Mouse (Mus musculus) midbrain, postnatal 0 days (tissue): ENCODE measurements around the gene Srgap2. TPM values are rescaled to one million over a fixed set of nuclear protein-coding genes. Genes with fewer than 3 reads are reported as not detected.
A peak's percentile ranks its signal among the peaks of the same experiment; 100 is the strongest.

ENCODE experiments used
- ATAC-seq: fragments of 200-750 bp; cut with Nextera tagmentation; 2 replicates; pipeline ENCODE4 v1.8.0; 2017; ENCODE audit warnings: moderate number of reproducible peaks, mild to moderate bottlenecking, moderate TSS enrichment, moderate library complexity; ENCODE audit not compliant: low FRiP score
- DNase-seq: peaks from one replicate; pipeline ENCODE4 v3.0.0-alpha.2; 2015; ENCODE audit warnings: low spot score
- H3K27ac ChIP-seq: fragments of 300-500 bp; sonication (generic); 2 replicates; pipeline ENCODE4 v1.5.1; 2014; ENCODE audit warnings: low read depth, mild to moderate bottlenecking, low read length, mixed read lengths
- H3K27me3 ChIP-seq: fragments of 300-500 bp; sonication (generic); 2 replicates; pipeline ENCODE4 v1.6.1; 2014; ENCODE audit warnings: low read length, control low read depth, mixed read lengths; ENCODE audit not compliant: insufficient read depth
- H3K36me3 ChIP-seq: fragments of 300-500 bp; sonication (generic); 2 replicates; pipeline ENCODE4 v1.6.1; 2014; ENCODE audit warnings: low read length, control low read depth, mixed read lengths; ENCODE audit not compliant: insufficient read depth
- H3K4me1 ChIP-seq: fragments of 300-500 bp; sonication (generic); 2 replicates; pipeline ENCODE4 v1.6.1; 2014; ENCODE audit warnings: mild to moderate bottlenecking, control low read depth, antibody characterized with exemption, low read length, mixed read lengths; ENCODE audit not compliant: insufficient read depth
- H3K4me2 ChIP-seq: fragments of 300-500 bp; sonication (generic); 2 replicates; pipeline ENCODE4 v1.6.1; 2014; ENCODE audit warnings: low read depth, mild to moderate bottlenecking, low read length, mixed read lengths; ENCODE audit not compliant: poor library complexity, severe bottlenecking
- H3K4me3 ChIP-seq: fragments of 300-500 bp; sonication (generic); 2 replicates; pipeline ENCODE4 v1.5.1; 2014; ENCODE audit warnings: low read depth, mild to moderate bottlenecking, low read length, moderate library complexity
- H3K9ac ChIP-seq: fragments of 300-500 bp; sonication (generic); replicated peaks from 2 replicates; pipeline ENCODE4 v1.6.1; 2014; ENCODE audit warnings: mild to moderate bottlenecking, low read length, moderate library complexity, mixed read lengths; ENCODE audit not compliant: poor library complexity, severe bottlenecking
- H3K9me3 ChIP-seq: fragments of 300-500 bp; sonication (generic); 2 replicates; pipeline ENCODE4 v1.6.1; 2016; ENCODE audit warnings: low read length, control low read depth
- CTCF ChIP-seq: IDR thresholded peaks from 2 replicates; pipeline ENCODE4 v1.5.1; 2016; ENCODE audit warnings: antibody characterized with exemption, mild to moderate bottlenecking
- WGBS: fragments of 180-500 bp; shearing (Covaris S2); extraction: QIAGEN DNeasy Blood & Tissue Kit; methylation state at CpG from one replicate; pipeline ENCODE4 v1.1.7; 2014; 5-methylcytosine and 5-hydroxymethylcytosine counted together
- polyA plus RNA-seq: library from polyadenylated mRNA; unstranded; fragments of >200 nt; fragmentation: Nextera tagmentation; extraction: Ambion mirVana; gene quantifications from 2 replicates; pipeline ENCODE4 v1.2.1, GENCODE M21; 2015
- total RNA-seq: library from RNA; depleted of rRNA; stranded (reverse); fragments of >200 nt; gene quantifications from 2 replicates; pipeline ENCODE4 v1.2.3, GENCODE M21; 2014

Gene Srgap2
- total and polyA plus RNA-seq, 2 experiments from 2014 or later = 26.9 to 76.1 TPM

GRCm38 (mm10) chr1:131398181-131398580 lies 129.0 kb downstream of the Srgap2 start:
- ATAC-seq (no peak), DNase-seq (no peak)
- H3K4me2 ChIP-seq = no peak overlapping the region
- no peak overlapping the region for H3K27ac ChIP-seq
- H3K4me1 ChIP-seq = no peaks in the 10 kb centered on the region
- no peaks in the 10 kb centered on the region for H3K27me3 ChIP-seq
- TF ChIP-seq CTCF = no peak
- H3K9ac ChIP-seq = no peak overlapping the region
- no peak overlapping the region for H3K4me3 ChIP-seq
- no peaks in the 10 kb centered on the region for H3K9me3 ChIP-seq
- no peaks in the 10 kb centered on the region for H3K36me3 ChIP-seq

- H3K4me1 ChIP-seq = no peaks in the 10 kb centered on the region
- no peaks in the 10 kb centered on the region for H3K36me3 ChIP-seq
- no peak overlapping the region for H3K4me2 ChIP-seq
- no peaks in the 10 kb centered on the region for H3K9me3 ChIP-seq
- 66% methylated on average over 3 of the region's 3 CpGs for WGBS
- no peak for ATAC-seq
- no peak overlapping the region for H3K9ac ChIP-seq
- no peak overlapping the region for H3K4me3 ChIP-seq
- no peak for DNase-seq
- TF ChIP-seq CTCF = no peak
- no peak overlapping the region for H3K27ac ChIP-seq
- no peaks in the 10 kb centered on the region for H3K27me3 ChIP-seq
Observed at GRCm38 (mm10) chr1:131384406-131384805, 142.7 kb downstream of the Srgap2 start.

- no peak overlapping the region for H3K4me2 ChIP-seq
- H3K27ac ChIP-seq = no peak overlapping the region
- no peak for ATAC-seq
- TF ChIP-seq CTCF = no peak
- 81% methylated on average over 2 of the region's 2 CpGs for WGBS
- H3K4me3 ChIP-seq = no peak overlapping the region
- H3K9me3 ChIP-seq = no peaks in the 10 kb centered on the region
- no peaks in the 10 kb centered on the region for H3K4me1 ChIP-seq
- H3K27me3 ChIP-seq = no peaks in the 10 kb centered on the region
- no peak overlapping the region for H3K9ac ChIP-seq
- no peaks in the 10 kb centered on the region for H3K36me3 ChIP-seq
- DNase-seq = no peak
Observed at GRCm38 (mm10) chr1:131382184-131382583, 145.0 kb downstream of the Srgap2 start.

GRCm38 (mm10) chr1:131380254-131380653 lies 146.9 kb downstream of the Srgap2 start:
- WGBS = 28% methylated on average over 1 of the region's 1 CpGs
- DNase-seq = no peak

GRCm38 (mm10) chr1:131378914-131379474 lies 148.2 kb downstream of the Srgap2 start:
- ATAC-seq (no peak), DNase-seq (no peak)
- Histone ChIP-seq H3K4me3 (no peak overlapping the region), H3K36me3 (no peaks in the 10 kb centered on the region), H3K4me2 (no peak overlapping the region), H3K9ac (no peak overlapping the region), H3K9me3 (no peaks in the 10 kb centered on the region), H3K27me3 (no peaks in the 10 kb centered on the region), H3K27ac (0 out of 2 replicates have a peak overlapping the region, but pooled peaks have one; percentile 38), H3K4me1 (no peaks in the 10 kb centered on the region)
- no peak for TF ChIP-seq CTCF
- 69% methylated on average over 1 of the region's 1 CpGs for WGBS

More at GRCm38 (mm10) chr1:131380254-131380653, 146.9 kb downstream of the Srgap2 start:
- H3K36me3 ChIP-seq = no peaks in the 10 kb centered on the region
- H3K4me3 ChIP-seq = no peak overlapping the region
- H3K9ac ChIP-seq = no peak overlapping the region
- no peaks in the 10 kb centered on the region for H3K9me3 ChIP-seq
- H3K27me3 ChIP-seq = no peaks in the 10 kb centered on the region
- H3K4me2 ChIP-seq = no peak overlapping the region
- TF ChIP-seq CTCF = no peak
- ATAC-seq = no peak
- H3K27ac ChIP-seq = no peak overlapping the region
- H3K4me1 ChIP-seq = no peaks in the 10 kb centered on the region

GRCm38 (mm10) chr1:131378081-131378913 lies 148.9 kb downstream of the Srgap2 start:
- no peak for TF ChIP-seq CTCF

More at GRCm38 (mm10) chr1:131378081-131378913, 148.9 kb downstream of the Srgap2 start:
- Histone ChIP-seq H3K36me3 (no peaks in the 10 kb centered on the region), H3K9ac (no peak overlapping the region), H3K4me1 (no peaks in the 10 kb centered on the region), H3K4me2 (no peak overlapping the region), H3K27ac (0 out of 2 replicates have a peak overlapping the region, but pooled peaks have one; percentile 38), H3K27me3 (no peaks in the 10 kb centered on the region), H3K9me3 (no peaks in the 10 kb centered on the region), H3K4me3 (no peak overlapping the region)
- no peak for DNase-seq
- no peak for ATAC-seq
- 59% methylated on average over 7 of the region's 7 CpGs for WGBS
